Mouse (Mus musculus) heart, adult 2 months (tissue): ENCODE measurements around the gene Krt20.

Experiments
- CTCF ChIP-seq: fragments of 200-600 bp; IDR thresholded peaks from 2 replicates; pipeline ENCODE4 v1.8.1; 2022; ENCODE audit warnings: antibody characterized with exemption, mild to moderate bottlenecking, moderate library complexity
- EP300 ChIP-seq: fragments of 200-500 bp; IDR thresholded peaks from 2 replicates; pipeline ENCODE4 v1.6.1; 2011; ENCODE audit warnings: low read depth, low read length, control low read depth; ENCODE audit not compliant: insufficient read depth
- POLR2A ChIP-seq: fragments of 200-500 bp; IDR thresholded peaks from 2 replicates; pipeline ENCODE4 v1.6.1; 2011; ENCODE audit warnings: mild to moderate bottlenecking, low read depth, low read length, control low read depth; ENCODE audit not compliant: insufficient read depth

GRCm38 (mm10) chr11:99413247-99413646, 24.7 kb downstream of the Krt20 start:
- no peak for TF ChIP-seq POLR2A
- TF ChIP-seq CTCF: peak; percentile 82
- no peak for TF ChIP-seq EP300
